Mouse (Mus musculus) C2C12 (cell line): Measurements from ENCODE around the gene Lcn2.

Experiments
- CEBPB ChIP-seq: IDR thresholded peaks from one replicate; pipeline ENCODE4 v1.6.1; 2011; ENCODE audit warnings: low read depth, mild to moderate bottlenecking, control low read depth, moderate library complexity
- CTCF ChIP-seq: IDR thresholded peaks from one replicate; pipeline ENCODE4 v1.5.1; 2011; ENCODE audit not compliant: control insufficient read depth, insufficient read depth, insufficient read length
- FOSL1 ChIP-seq: IDR thresholded peaks from one replicate; pipeline ENCODE4 v1.8.0; 2011; ENCODE audit warnings: mild to moderate bottlenecking, low read length; ENCODE audit not compliant: poor library complexity, insufficient read depth, severe bottlenecking
- MAX ChIP-seq: IDR thresholded peaks from one replicate; pipeline ENCODE4 v1.6.1; 2011; ENCODE audit warnings: mild to moderate bottlenecking, control low read depth
- MYOD1 ChIP-seq: IDR thresholded peaks from one replicate; pipeline ENCODE4 v1.6.1; 2011; ENCODE audit warnings: low read depth; ENCODE audit not compliant: control insufficient read depth, insufficient read length
- MYOG ChIP-seq: IDR thresholded peaks from one replicate; pipeline ENCODE4 v1.6.1; 2011; ENCODE audit not compliant: control insufficient read depth, insufficient read length; ENCODE audit errors: extremely low read depth
- USF1 ChIP-seq: IDR thresholded peaks from one replicate; pipeline ENCODE4 v1.6.1; 2011; ENCODE audit warnings: low read depth, mild to moderate bottlenecking, control low read depth, moderate library complexity

DNA sequence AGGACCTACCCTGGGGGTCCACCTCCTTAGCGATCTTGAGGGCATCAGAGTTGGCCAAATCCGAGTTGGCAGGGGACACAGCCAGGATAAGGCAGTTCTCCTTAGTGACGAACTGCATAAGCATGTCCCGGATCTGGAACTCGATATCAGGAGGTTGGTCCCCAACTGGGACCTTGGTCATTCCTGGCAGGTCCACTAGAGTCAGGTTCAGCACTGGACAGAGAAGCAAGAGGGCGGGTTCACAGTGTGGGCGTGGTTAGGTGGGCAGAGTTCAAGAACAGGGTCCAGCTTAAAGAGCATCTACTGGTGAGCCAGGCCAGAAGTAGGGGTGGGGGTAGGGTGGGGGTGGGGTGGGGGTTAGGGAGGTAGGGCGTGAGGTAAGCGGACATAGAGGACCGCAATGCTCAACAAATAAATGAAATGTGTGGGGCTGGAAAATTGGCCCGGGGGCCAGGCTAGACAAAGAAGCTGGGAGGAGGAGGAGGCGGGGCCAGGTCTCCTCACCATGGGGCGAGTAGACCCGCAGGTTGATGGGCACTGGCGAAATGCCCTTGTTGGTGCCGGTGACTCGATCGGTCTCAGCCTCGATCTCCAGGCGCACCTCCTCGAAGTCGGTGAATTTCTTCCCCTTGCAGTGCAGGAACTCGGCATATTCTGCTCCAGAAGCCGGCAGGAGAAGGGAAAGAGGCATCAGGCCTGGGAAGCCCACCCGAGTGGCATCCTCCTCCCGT lies 48.0 kb downstream of the Lcn2 start:
- TF ChIP-seq CEBPB (no peak), MYOG (no peak), CTCF (no peak), MYOD1 (no peak), USF1 (no peak), MAX (no peak), FOSL1 (no peak)
